Mouse (Mus musculus) lung, embryonic 14.5 days (tissue): ENCODE measurements around the gene Exoc3l. TPM values are rescaled to one million over a fixed set of nuclear protein-coding genes. Genes with fewer than 3 reads are reported as not detected.

Source experiments
- ATAC-seq: fragments of 200-750 bp; cut with Nextera tagmentation; 2 replicates; pipeline ENCODE4 v1.8.0; 2017; ENCODE audit warnings: mild to moderate bottlenecking, moderate TSS enrichment, moderate library complexity; ENCODE audit not compliant: insufficient read depth
- DNase-seq: peaks from one replicate; pipeline ENCODE4 v3.0.0-alpha.2; 2015
- H3K27ac ChIP-seq: fragments of 300-500 bp; sonication (generic); 2 replicates; pipeline ENCODE4 v1.5.1; 2014; ENCODE audit warnings: low read depth, mild to moderate bottlenecking, moderate library complexity
- H3K27me3 ChIP-seq: fragments of 300-500 bp; sonication (generic); 2 replicates; pipeline ENCODE4 v1.6.1; 2014; ENCODE audit warnings: low read length, control low read depth; ENCODE audit not compliant: insufficient read depth
- H3K36me3 ChIP-seq: fragments of 300-500 bp; sonication (generic); 2 replicates; pipeline ENCODE4 v1.6.1; 2014; ENCODE audit warnings: control low read depth; ENCODE audit not compliant: insufficient read depth
- H3K4me1 ChIP-seq: fragments of 300-500 bp; sonication (generic); 2 replicates; pipeline ENCODE4 v1.6.1; 2014; ENCODE audit warnings: antibody characterized with exemption, control low read depth; ENCODE audit not compliant: insufficient read depth
- H3K4me2 ChIP-seq: fragments of 300-500 bp; sonication (generic); 2 replicates; pipeline ENCODE4 v1.6.1; 2014; ENCODE audit warnings: mild to moderate bottlenecking
- H3K4me3 ChIP-seq: fragments of 300-500 bp; sonication (generic); 2 replicates; pipeline ENCODE4 v1.5.1; 2014; ENCODE audit warnings: low read depth, low read length
- H3K9ac ChIP-seq: fragments of 300-500 bp; sonication (generic); 2 replicates; pipeline ENCODE4 v1.6.1; 2014
- H3K9me3 ChIP-seq: fragments of 300-500 bp; sonication (generic); 2 replicates; pipeline ENCODE4 v1.6.1; 2016; ENCODE audit warnings: low read depth, low read length, control low read depth
- CTCF ChIP-seq: IDR thresholded peaks from 2 replicates; pipeline ENCODE4 v1.5.1; 2016; ENCODE audit warnings: antibody characterized with exemption, low read depth
- WGBS: fragments of 180-500 bp; shearing (Covaris S2); extraction: QIAGEN DNeasy Blood & Tissue Kit; methylation state at CpG from one replicate; pipeline ENCODE4 v1.1.7; 2014; 5-methylcytosine and 5-hydroxymethylcytosine counted together
- polyA plus RNA-seq: library from polyadenylated mRNA; unstranded; fragments of >200 nt; fragmentation: Nextera tagmentation; extraction: Ambion mirVana; gene quantifications from 2 replicates; pipeline ENCODE4 v1.2.1, GENCODE M21; 2014

Gene Exoc3l
- polyA plus RNA-seq, 1 experiment from 2014 or later: 33.3 TPM

GRCm38 (mm10) chr8:105275387-105275786 is 20.5 kb downstream of the Exoc3l start:
- no peak for DNase-seq

GRCm38 (mm10) chr8:105270916-105271186 is 25.1 kb downstream of the Exoc3l start:
- no peak for DNase-seq

More at GRCm38 (mm10) chr8:105275387-105275786, 20.5 kb downstream of the Exoc3l start:
- 12% methylated on average over 11 of the region's 11 CpGs for WGBS
- no peak for ATAC-seq
- no peak for TF ChIP-seq CTCF
- Histone ChIP-seq H3K4me1 (peaks cover 8% of the 10 kb centered on the region), H3K9ac (no peak overlapping the region), H3K9me3 (no peaks in the 10 kb centered on the region), H3K4me2 (peak overlapping the region; percentile 77; the same call in 1 of the 2 replicates), H3K27ac (no peak overlapping the region), H3K36me3 (0 out of 2 replicates have a peak, but pooled peaks cover 2% of the 10 kb centered on the region), H3K27me3 (peaks cover 90% of the 10 kb centered on the region), H3K4me3 (no peak overlapping the region)

GRCm38 (mm10) chr8:105270101-105270915 is 25.6 kb downstream of the Exoc3l start:
- H3K4me3 ChIP-seq: peak overlapping the region; percentile 44
- ATAC-seq (no peak), DNase-seq (no peak)
- WGBS: 4% methylated on average over 39 of the region's 39 CpGs
- no peaks in the 10 kb centered on the region for H3K36me3 ChIP-seq
- peak overlapping the region; percentile 40; the same call in 1 of the 2 replicates for H3K9ac ChIP-seq
- TF ChIP-seq CTCF: no peak
- H3K4me2 ChIP-seq: peak overlapping the region; percentile 89
- no peak overlapping the region for H3K27ac ChIP-seq
- peaks cover 24% of the 10 kb centered on the region for H3K4me1 ChIP-seq
- H3K27me3 ChIP-seq: peaks cover 84% of the 10 kb centered on the region
- no peaks in the 10 kb centered on the region for H3K9me3 ChIP-seq

More at GRCm38 (mm10) chr8:105270916-105271186, 25.1 kb downstream of the Exoc3l start:
- WGBS: 4% methylated on average over 11 of the region's 11 CpGs
- ATAC-seq: no peak
- no peak overlapping the region for H3K4me3 ChIP-seq
- H3K4me1 ChIP-seq: peaks cover 22% of the 10 kb centered on the region
- H3K4me2 ChIP-seq: no peak overlapping the region
- peaks cover 89% of the 10 kb centered on the region for H3K27me3 ChIP-seq
- H3K9ac ChIP-seq: no peak overlapping the region
- no peaks in the 10 kb centered on the region for H3K9me3 ChIP-seq
- H3K27ac ChIP-seq: no peak overlapping the region
- no peak for TF ChIP-seq CTCF
- H3K36me3 ChIP-seq: no peaks in the 10 kb centered on the region

DNA sequence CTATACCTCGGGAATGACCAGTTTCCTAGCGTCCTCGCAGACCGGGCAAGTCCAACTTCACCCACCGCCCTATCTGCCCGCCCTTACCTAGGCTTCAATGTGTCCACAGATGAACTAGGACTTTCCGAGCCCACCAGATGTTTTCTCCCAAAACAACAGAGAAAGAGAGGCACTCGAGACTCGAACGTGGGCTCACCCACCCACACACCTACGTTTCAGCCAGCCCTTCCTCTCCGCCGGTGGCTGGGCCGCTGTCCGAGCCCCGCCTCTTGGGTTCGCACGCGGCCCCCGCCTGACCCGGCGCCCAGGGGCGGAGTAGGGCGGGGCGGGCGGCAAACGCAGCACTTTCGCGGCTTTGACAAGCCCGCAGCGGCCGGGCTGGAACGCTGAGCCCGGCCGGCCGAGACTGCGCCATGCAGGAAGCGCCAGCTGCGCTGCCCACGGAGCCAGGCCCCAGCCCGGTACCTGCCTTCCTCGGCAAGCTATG is 26.4 kb downstream of the Exoc3l start, which contains the start of gene Hsf4:
TSS of gene Hsf4 (plus strand) at position 341 of the 487 bp plus-strand sequence.
- H3K36me3 ChIP-seq: no peaks in the 10 kb centered on the region
- no peak for TF ChIP-seq CTCF
- no peak within 1 kb of the TSS for H3K27ac ChIP-seq
- peaks cover 76% of the 10 kb centered on the region for H3K27me3 ChIP-seq
- H3K4me1 ChIP-seq: peaks cover 30% of the 10 kb centered on the region
- DNase-seq (peak; percentile 65), ATAC-seq (peak; percentile 29)
- WGBS: under 1% methylated on average over 42 of the region's 42 CpGs
- H3K4me3 ChIP-seq: peak within 1 kb of the TSS; percentile 44
- no peaks in the 10 kb centered on the region for H3K9me3 ChIP-seq
- H3K9ac ChIP-seq: peak within 1 kb of the TSS; percentile 40
- H3K4me2 ChIP-seq: peak within 1 kb of the TSS; percentile 89

DNA sequence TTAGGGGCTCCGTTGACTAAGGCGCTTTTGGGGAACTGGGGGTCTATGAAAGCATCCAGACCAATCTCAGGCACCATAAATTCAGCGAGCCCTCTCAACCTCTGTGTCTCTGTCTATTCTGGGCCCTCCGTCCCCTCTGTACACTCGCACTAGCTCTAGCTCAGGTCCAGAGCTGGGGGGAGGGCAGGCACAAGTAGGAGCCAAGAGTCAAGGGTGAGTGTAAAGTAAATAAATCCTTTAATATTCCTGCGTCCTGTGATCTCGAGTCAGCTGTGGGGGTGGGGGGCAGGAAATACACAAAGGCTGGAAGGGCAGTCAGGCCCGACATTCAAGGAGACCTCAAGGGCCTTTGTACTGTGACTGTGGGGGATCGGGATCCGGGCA is 26.8 kb downstream of the Exoc3l start:
- ATAC-seq (no peak; the same call in 1 of the 2 replicates), DNase-seq (no peak)
- WGBS: 1% methylated on average over 10 of the region's 10 CpGs

GRCm38 (mm10) chr8:105268342-105269074 is 27.4 kb downstream of the Exoc3l start:
- H3K4me1 ChIP-seq: peaks cover 30% of the 10 kb centered on the region
- peak overlapping the region; percentile 44 for H3K4me3 ChIP-seq
- H3K36me3 ChIP-seq: no peaks in the 10 kb centered on the region
- ATAC-seq (peak; percentile 62), DNase-seq (peak; percentile 85)
- no peak overlapping the region for H3K27ac ChIP-seq
- H3K4me2 ChIP-seq: peak overlapping the region; percentile 89
- peak overlapping the region; percentile 26; the same call in 1 of the 2 replicates for H3K9ac ChIP-seq
- H3K9me3 ChIP-seq: no peaks in the 10 kb centered on the region
- under 1% methylated on average over 65 of the region's 65 CpGs for WGBS
- H3K27me3 ChIP-seq: peaks cover 70% of the 10 kb centered on the region
- no peak for TF ChIP-seq CTCF

More for the DNA sequence above, 26.8 kb downstream of the Exoc3l start:
- H3K9me3 ChIP-seq: no peaks in the 10 kb centered on the region
- no peak for TF ChIP-seq CTCF
- no peaks in the 10 kb centered on the region for H3K36me3 ChIP-seq
- H3K4me1 ChIP-seq: peaks cover 30% of the 10 kb centered on the region
- peaks cover 72% of the 10 kb centered on the region for H3K27me3 ChIP-seq
- H3K27ac ChIP-seq: no peak overlapping the region
- H3K4me2 ChIP-seq: peak overlapping the region; percentile 89
- peak overlapping the region; percentile 44 for H3K4me3 ChIP-seq
- H3K9ac ChIP-seq: peak overlapping the region; percentile 40

- 21% methylated on average over 13 of the region's 13 CpGs for whole genome bisulfite sequencing
- Histone ChIP-seq H3K4me2 (no peak overlapping the region), H3K27me3 (peaks cover 60% of the 10 kb centered on the region), H3K9me3 (no peaks in the 10 kb centered on the region), H3K27ac (no peak overlapping the region), H3K9ac (no peak overlapping the region), H3K4me3 (no peak overlapping the region), H3K36me3 (no peaks in the 10 kb centered on the region), H3K4me1 (peaks cover 30% of the 10 kb centered on the region)
- DNase-seq (no peak), ATAC-seq (no peak)
- TF ChIP-seq CTCF: no peak
Measured at GRCm38 (mm10) chr8:105266775-105267174, 29.1 kb downstream of the Exoc3l start.
